Mouse (Mus musculus) kidney, adult 2 months (tissue): ENCODE results near the gene Jakmip3.

ENCODE experiments used
- CTCF ChIP-seq: fragments of 200-500 bp; conservative IDR thresholded peaks from 2 replicates; pipeline ENCODE4 v1.5.1; 2011; ENCODE audit warnings: low read depth, mild to moderate bottlenecking, control low read depth, low read length, moderate library complexity, mixed read lengths; ENCODE audit not compliant: insufficient read depth, insufficient read length
- POLR2A ChIP-seq: fragments of 200-500 bp; IDR thresholded peaks from one replicate; pipeline ENCODE4 v1.6.1; 2011; ENCODE audit warnings: low read depth, low read length, control low read depth

DNA sequence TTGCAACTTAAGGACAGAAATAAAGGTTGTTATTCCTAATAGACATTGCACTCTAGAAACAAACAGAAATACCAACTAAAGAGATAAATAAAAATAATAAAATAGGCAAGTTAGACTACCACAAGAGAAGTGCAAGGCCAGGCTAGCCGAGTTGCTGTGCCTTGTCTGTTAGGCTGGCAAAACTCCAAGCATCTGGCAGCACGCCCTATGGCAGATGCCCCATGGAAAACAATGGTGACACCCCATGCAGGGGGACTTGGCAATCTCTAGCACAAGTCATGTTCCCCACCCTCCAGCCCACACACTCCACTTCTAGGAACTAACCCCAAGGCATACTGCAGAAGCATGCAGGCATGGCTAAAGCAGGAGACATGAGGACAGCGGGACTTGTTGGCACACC, 192.9 kb downstream of the Jakmip3 start:
- TF ChIP-seq CTCF, result no peak
- TF ChIP-seq POLR2A, result no peak
